Mouse (Mus musculus) lung, embryonic 15.5 days (tissue): ENCODE measurements around the gene Hltf. TPM values are rescaled to one million over a fixed set of nuclear protein-coding genes. Genes with fewer than 3 reads are reported as not detected.
"Not testable (repeated sequence)": the region's sequence is repeated elsewhere in the genome, so short reads cannot be mapped to it uniquely, and the experiment has no call there.

Source experiments
- ATAC-seq: fragments of 200-750 bp; cut with Nextera tagmentation; 2 replicates; pipeline ENCODE4 v1.8.0; 2017; ENCODE audit warnings: moderate number of reproducible peaks, borderline replicate concordance; ENCODE audit not compliant: low FRiP score, low TSS enrichment; ENCODE audit errors: extremely low read depth
- H3K27ac ChIP-seq: fragments of 300-500 bp; sonication (generic); 2 replicates; pipeline ENCODE4 v1.5.1; 2015; ENCODE audit warnings: moderate library complexity, mild to moderate bottlenecking, inconsistent platforms
- H3K27me3 ChIP-seq: fragments of 300-500 bp; sonication (generic); 2 replicates; pipeline ENCODE4 v1.6.1; 2015; ENCODE audit warnings: inconsistent platforms
- H3K36me3 ChIP-seq: fragments of 300-500 bp; sonication (generic); 2 replicates; pipeline ENCODE4 v1.6.1; 2015; ENCODE audit warnings: inconsistent platforms
- H3K4me1 ChIP-seq: fragments of 300-500 bp; sonication (generic); 2 replicates; pipeline ENCODE4 v1.6.1; 2015; ENCODE audit warnings: inconsistent platforms
- H3K4me2 ChIP-seq: fragments of 300-500 bp; sonication (generic); 2 replicates; pipeline ENCODE4 v1.6.1; 2015; ENCODE audit warnings: inconsistent platforms, mild to moderate bottlenecking, moderate library complexity
- H3K4me3 ChIP-seq: fragments of 300-500 bp; sonication (generic); 2 replicates; pipeline ENCODE4 v1.5.1; 2015; ENCODE audit warnings: mild to moderate bottlenecking, inconsistent platforms
- H3K9ac ChIP-seq: fragments of 300-500 bp; sonication (generic); 2 replicates; pipeline ENCODE4 v1.6.1; 2015; ENCODE audit warnings: inconsistent platforms
- H3K9me3 ChIP-seq: fragments of 300-500 bp; sonication (generic); 2 replicates; pipeline ENCODE4 v1.6.1; 2016; ENCODE audit warnings: inconsistent platforms
- WGBS: fragments of 180-500 bp; shearing (Covaris S2); methylation state at CpG from one replicate; pipeline ENCODE4 v1.1.7; 2015; 5-methylcytosine and 5-hydroxymethylcytosine counted together
- polyA plus RNA-seq: library from polyadenylated mRNA; unstranded; fragments of >200 nt; fragmentation: Nextera tagmentation; extraction: Ambion mirVana; gene quantifications from 2 replicates; pipeline ENCODE4 v1.2.1, GENCODE M21; 2015

Hltf gene
- polyA plus RNA-seq: 20.5 and 21.9 TPM in 2 replicates

DNA sequence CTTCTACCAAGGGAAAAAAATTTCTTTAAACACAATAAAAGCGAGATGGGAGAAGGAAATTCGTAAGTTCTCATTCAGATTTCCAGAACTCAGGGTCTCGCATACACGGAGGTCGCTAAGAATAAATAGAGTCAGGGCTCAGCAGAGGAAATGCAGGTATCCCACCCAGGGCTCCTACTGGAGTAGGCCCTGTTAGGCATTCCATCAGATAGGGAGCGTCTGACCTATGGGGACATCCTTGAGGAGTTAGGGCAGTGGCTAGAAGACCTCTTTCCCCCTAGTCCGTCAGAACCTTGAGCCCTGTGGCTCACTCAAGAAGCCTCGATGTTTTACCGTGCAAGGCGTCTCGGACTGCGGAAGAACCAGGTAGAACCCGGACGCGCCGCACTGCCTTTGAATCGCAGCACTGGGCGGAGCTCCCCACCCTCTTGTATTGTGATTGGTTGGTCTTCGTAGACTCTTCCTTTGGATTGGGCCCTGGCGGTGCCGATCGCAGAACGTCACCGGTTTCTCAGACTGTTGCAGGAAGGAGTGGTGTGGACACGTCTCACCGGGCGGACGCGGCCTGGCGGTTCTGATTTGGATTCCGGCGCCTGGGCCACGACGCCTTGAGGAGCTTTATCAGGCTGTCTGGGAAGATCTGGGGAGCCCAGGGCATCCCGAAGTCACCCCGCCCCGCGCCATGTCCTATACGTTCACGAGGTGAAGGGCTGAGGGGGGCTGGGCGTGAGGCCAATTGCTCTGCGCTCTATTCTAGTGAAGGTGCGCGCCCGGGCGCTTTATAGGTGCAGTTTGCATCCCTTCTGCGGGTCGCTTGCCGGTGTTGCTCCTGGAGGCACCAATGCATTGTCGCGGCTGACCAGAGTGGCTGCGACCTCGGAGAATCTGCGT is at the start of gene Hltf:
Hltf (plus strand) TSS at position 506 of the 891 bp plus-strand sequence.
- WGBS: under 1% methylated on average over 51 of the region's 54 CpGs
- peak; percentile 100 for ATAC-seq
- peak within 1 kb of the TSS; percentile 95 for H3K4me3 ChIP-seq
- peaks cover 4% of the 10 kb centered on the region; the same call in 1 of the 2 replicates for H3K36me3 ChIP-seq
- H3K9me3 ChIP-seq: no peaks in the 10 kb centered on the region
- peak within 1 kb of the TSS; percentile 61 for H3K4me2 ChIP-seq
- H3K4me1 ChIP-seq: peaks cover 11% of the 10 kb centered on the region
- H3K27me3 ChIP-seq: no peaks in the 10 kb centered on the region
- H3K27ac ChIP-seq: peak within 1 kb of the TSS; percentile 81
- peak within 1 kb of the TSS; percentile 69 for H3K9ac ChIP-seq

DNA sequence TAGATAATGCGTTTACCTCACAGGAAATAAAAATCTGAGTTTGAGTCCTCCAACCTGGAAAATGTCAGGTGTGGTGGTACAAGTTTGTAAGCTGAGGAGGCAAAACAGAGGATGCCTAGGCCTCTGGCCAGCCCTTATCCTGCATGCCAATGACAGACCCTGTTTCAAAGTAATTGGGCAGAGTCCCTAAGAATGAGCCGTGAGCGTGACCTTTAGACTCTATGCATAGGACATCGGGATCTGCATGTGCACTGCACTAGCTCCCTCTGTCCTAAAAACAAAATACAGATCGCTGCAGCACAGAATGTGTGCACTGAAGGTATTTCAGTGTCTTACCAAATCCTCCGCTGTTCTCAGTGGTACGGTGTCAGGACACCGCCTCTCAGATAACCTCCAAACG is 47.1 kb upstream of the Hltf start:
- no peaks in the 10 kb centered on the region for H3K9me3 ChIP-seq
- no peak overlapping the region for H3K4me3 ChIP-seq
- H3K36me3 ChIP-seq: peaks cover 9% of the 10 kb centered on the region
- H3K9ac ChIP-seq: no peak overlapping the region
- H3K27ac ChIP-seq: no peak overlapping the region
- WGBS: 86% methylated on average over 9 of the region's 9 CpGs
- no peaks in the 10 kb centered on the region for H3K27me3 ChIP-seq
- no peak for ATAC-seq
- H3K4me1 ChIP-seq: no peaks in the 10 kb centered on the region
- H3K4me2 ChIP-seq: no peak overlapping the region

DNA sequence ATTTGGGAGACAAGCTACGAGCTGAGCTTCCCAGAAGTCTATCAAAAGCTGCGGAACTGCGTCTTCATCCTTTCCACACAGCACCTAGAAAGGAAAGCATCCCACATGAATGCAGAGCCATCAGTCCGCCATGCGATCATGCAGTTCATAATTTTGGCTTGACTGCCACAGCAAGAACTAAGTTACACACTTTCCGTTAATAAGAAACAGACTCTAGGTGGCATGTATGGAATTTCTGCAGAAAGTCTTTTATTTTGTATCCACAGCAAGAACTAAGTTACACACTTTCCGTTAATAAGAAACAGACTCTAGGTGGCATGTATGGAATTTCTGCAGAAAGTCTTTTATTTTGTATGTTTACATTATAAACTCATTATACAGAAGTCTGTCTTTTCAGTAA is 46.7 kb upstream of the Hltf start:
- H3K9me3 ChIP-seq, H3K9ac ChIP-seq, H3K4me1 ChIP-seq, ATAC-seq, H3K4me2 ChIP-seq, H3K27ac ChIP-seq, H3K27me3 ChIP-seq, H3K4me3 ChIP-seq: not testable (repeated sequence)
- peaks cover 13% of the 10 kb centered on the region for H3K36me3 ChIP-seq
- WGBS: 73% methylated on average over 7 of the region's 7 CpGs

DNA sequence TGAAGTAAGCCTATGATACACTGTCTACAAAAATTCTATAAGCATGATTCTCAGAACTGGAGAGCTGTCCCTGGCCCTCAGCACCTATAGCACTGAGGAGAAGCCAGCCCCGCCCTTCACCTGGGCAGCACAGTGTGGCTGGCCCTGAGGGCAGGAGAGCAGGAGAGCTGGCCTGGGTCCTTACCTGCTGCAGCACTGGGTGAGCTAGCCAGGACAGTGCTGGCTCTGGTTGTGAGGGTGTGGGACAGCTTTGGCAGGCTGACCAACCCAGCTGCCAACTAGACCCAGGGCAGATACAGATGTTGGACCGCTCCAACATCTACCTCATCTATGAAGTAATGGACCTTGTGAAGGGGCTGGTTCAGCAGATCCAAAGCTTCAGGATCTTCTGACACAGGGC is 43.2 kb upstream of the Hltf start:
- no peak for ATAC-seq
- Histone ChIP-seq H3K4me3 (no peak overlapping the region), H3K27ac (no peak overlapping the region), H3K36me3 (peaks cover 23% of the 10 kb centered on the region), H3K9me3 (no peaks in the 10 kb centered on the region), H3K27me3 (no peaks in the 10 kb centered on the region), H3K9ac (no peak overlapping the region), H3K4me1 (no peaks in the 10 kb centered on the region), H3K4me2 (no peak overlapping the region)
- WGBS: 98% methylated on average over 2 of the region's 2 CpGs

DNA sequence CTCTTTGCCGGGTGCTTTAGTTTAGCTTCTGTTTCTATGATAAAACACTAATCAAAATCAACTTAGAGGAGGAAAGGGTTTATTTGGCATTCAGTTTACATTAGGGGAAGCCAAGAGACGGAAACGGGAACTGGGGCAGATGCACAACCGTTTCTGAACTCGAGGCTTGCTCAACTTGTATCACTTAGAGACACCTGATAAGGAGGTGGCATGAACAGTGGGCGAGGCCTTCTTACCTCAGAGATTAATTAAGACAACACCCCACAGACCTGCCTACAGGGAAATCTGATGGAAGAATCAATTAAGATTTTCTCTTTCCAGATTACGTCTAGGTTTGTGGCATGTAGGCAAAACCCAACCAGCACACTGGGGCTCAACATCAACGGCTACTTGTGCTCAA is 39.5 kb upstream of the Hltf start:
- ATAC-seq: no peak
- WGBS: 74% methylated on average over 8 of the region's 8 CpGs
- Histone ChIP-seq H3K27ac (no peak overlapping the region), H3K36me3 (peaks cover 27% of the 10 kb centered on the region), H3K4me3 (no peak overlapping the region), H3K9ac (no peak overlapping the region), H3K9me3 (no peaks in the 10 kb centered on the region), H3K4me2 (no peak overlapping the region), H3K4me1 (no peaks in the 10 kb centered on the region), H3K27me3 (no peaks in the 10 kb centered on the region)

DNA sequence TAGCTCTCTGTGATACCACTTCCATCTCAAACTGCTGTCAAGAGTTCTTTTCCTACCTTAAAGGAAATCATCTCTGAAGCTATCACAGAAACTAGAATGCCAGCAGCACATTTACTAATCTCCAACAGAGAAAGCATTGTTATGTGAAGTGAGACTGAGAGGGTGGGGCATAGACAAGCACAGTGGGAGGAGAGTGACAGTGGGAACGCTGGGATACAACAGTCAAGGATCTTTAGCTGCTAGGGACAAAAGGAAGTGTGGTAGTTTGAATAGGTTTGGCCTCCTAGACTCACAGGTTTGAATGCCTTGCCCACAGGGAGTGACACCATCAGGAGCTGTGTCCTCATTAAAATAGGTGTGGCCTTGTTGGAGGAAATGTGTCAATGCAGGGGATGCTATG is 33.8 kb upstream of the Hltf start:
- H3K9ac ChIP-seq: no peak overlapping the region
- 64% methylated on average over 1 of the region's 1 CpGs for WGBS
- no peaks in the 10 kb centered on the region for H3K27me3 ChIP-seq
- ATAC-seq: no peak
- no peaks in the 10 kb centered on the region for H3K9me3 ChIP-seq
- no peak overlapping the region for H3K4me3 ChIP-seq
- H3K27ac ChIP-seq: no peak overlapping the region
- no peak overlapping the region for H3K4me2 ChIP-seq
- no peaks in the 10 kb centered on the region for H3K4me1 ChIP-seq
- H3K36me3 ChIP-seq: peaks cover 34% of the 10 kb centered on the region

DNA sequence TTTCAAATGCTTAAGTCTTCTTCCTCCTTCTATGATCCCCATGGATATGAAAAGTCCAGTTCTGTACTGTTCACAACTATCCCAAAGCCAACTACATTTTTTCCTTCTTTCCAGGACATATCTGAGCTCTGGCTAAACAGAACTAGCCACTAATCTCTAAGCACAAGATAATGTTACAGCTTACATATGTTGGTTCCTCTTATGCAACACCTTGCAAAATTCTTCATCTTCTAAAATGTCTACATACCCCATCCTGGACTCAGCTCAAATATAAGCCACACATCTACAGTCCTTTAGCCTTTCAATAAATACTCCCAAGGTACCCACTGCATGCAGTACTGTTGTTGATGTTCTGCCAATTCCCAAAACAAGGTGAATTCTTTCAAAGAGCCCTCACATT is 31.1 kb upstream of the Hltf start:
- H3K27ac ChIP-seq: no peak overlapping the region
- no peak overlapping the region for H3K4me2 ChIP-seq
- ATAC-seq: no peak
- no peaks in the 10 kb centered on the region for H3K27me3 ChIP-seq
- no peak overlapping the region for H3K4me3 ChIP-seq
- no peaks in the 10 kb centered on the region for H3K9me3 ChIP-seq
- no peak overlapping the region for H3K9ac ChIP-seq
- no peaks in the 10 kb centered on the region for H3K4me1 ChIP-seq
- H3K36me3 ChIP-seq: peaks cover 26% of the 10 kb centered on the region

DNA sequence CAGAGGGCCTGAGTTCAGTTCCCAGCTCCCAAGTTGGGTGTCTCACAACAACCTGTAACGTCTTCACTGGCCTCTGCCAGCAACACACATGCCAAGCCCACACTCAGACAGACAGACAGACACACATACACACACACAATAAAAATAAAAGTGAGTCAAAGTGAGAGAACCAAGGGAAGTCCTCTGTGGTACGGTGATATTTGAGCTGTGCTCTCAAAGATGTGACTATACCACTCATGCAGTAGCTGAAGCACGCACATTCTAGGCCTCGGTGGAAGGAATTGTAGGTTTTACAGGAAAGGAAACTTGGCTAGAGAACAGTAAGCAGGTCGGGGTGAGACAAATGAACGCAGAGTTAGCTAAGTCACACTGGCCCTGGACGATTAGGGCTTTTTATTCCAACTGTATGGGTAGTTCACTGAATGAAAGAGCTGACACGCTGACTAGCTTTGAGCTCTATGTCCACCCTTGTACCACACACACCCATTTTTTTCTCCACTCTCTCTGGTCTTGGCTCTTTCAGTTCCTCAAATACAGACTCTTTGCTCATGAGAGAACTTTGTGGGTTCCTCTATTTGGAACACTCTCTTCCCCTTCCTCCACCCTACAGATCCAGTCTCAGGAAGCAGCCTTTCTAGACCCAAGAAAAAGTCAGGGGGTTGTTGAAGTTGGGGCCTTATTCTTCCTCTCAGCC is 30.5 kb upstream of the Hltf start:
- Histone ChIP-seq H3K9me3 (no peaks in the 10 kb centered on the region), H3K27ac (no peak overlapping the region), H3K4me2 (no peak overlapping the region), H3K4me3 (no peak overlapping the region), H3K36me3 (peaks cover 26% of the 10 kb centered on the region), H3K27me3 (no peaks in the 10 kb centered on the region), H3K9ac (no peak overlapping the region), H3K4me1 (no peaks in the 10 kb centered on the region)
- 94% methylated on average over 8 of the region's 8 CpGs for WGBS
- no peak for ATAC-seq

DNA sequence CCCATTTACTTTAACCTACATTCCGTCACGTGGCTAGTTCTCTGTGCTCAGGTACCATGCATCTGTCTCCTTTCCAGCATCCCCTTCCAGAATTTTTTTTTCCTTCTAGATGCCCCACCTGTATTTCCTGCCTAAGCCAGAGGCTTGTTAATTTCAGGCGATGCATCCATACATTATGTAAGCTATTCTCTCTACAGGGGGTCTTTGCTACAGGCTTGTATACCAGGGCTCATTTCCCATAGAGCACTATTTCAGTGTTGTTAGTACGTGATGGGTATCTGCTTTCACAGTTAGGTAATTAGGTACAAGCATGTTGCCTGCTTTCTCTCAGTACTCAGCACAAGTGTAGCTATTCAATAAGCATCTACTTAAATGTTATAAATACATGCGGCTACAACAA is 29.8 kb upstream of the Hltf start:
- no peaks in the 10 kb centered on the region for H3K27me3 ChIP-seq
- H3K9me3 ChIP-seq: no peaks in the 10 kb centered on the region
- H3K9ac ChIP-seq: no peak overlapping the region
- 86% methylated on average over 5 of the region's 5 CpGs for WGBS
- no peak overlapping the region for H3K4me2 ChIP-seq
- H3K4me1 ChIP-seq: no peaks in the 10 kb centered on the region
- no peak overlapping the region for H3K4me3 ChIP-seq
- no peak for ATAC-seq
- peaks cover 26% of the 10 kb centered on the region for H3K36me3 ChIP-seq
- no peak overlapping the region for H3K27ac ChIP-seq

DNA sequence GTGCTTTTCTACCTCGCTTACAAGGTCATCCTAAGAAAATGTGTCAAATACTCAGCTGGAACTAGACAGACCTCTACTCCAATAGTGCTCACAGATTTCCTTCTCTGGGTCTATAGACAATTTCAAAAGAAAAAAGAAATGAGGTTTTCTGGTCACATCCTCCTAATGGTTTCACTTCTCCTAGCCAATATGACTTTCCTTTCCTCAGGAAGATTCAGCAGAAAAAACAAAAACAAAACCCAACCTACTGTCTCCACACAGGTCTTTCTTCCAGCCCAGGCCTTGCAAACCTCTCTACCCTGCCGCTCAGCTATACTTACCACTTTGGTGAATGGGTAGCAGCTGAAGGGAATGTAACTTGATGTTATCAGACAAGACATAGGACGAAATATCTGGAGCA is 29.0 kb upstream of the Hltf start:
- 88% methylated on average over 3 of the region's 3 CpGs for WGBS
- Histone ChIP-seq H3K4me2 (no peak overlapping the region), H3K9me3 (no peaks in the 10 kb centered on the region), H3K27me3 (no peaks in the 10 kb centered on the region), H3K9ac (no peak overlapping the region), H3K4me3 (no peak overlapping the region), H3K36me3 (peaks cover 25% of the 10 kb centered on the region), H3K27ac (no peak overlapping the region), H3K4me1 (0 out of 2 replicates have a peak, but pooled peaks cover 2% of the 10 kb centered on the region)
- ATAC-seq: no peak

DNA sequence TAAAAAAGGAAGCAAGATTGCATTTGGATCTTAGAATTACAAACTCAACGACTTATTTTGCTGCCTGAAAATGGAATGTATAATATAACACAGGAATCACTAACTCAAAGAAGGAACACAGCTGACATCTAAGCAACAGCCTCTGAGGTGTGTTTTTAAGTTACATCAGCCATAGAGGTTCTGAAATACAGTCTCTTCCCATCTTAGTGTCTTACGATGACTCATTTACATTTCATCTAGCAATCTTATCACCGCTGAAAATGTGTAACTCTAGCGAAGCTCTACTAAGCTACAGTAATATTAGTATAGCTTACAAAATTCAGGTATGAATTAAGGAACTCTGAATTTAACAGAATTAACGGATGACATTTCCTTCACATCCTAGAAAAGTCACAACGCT is 26.8 kb upstream of the Hltf start:
- Histone ChIP-seq H3K27ac (no peak overlapping the region), H3K36me3 (peaks cover 6% of the 10 kb centered on the region), H3K9me3 (no peaks in the 10 kb centered on the region), H3K9ac (no peak overlapping the region), H3K27me3 (no peaks in the 10 kb centered on the region), H3K4me1 (peaks cover 13% of the 10 kb centered on the region), H3K4me3 (no peak overlapping the region), H3K4me2 (no peak overlapping the region)
- no peak for ATAC-seq
- 91% methylated on average over 6 of the region's 6 CpGs for WGBS
